Mouse (Mus musculus) layer of hippocampus, adult 11-12 months (tissue): Measurements from ENCODE around the gene Abcc5.

Experiments
- DNase-seq: peaks from one replicate; pipeline ENCODE4 v3.0.0; 2022; ENCODE audit warnings: low spot score

Gene Abcc5

DNA sequence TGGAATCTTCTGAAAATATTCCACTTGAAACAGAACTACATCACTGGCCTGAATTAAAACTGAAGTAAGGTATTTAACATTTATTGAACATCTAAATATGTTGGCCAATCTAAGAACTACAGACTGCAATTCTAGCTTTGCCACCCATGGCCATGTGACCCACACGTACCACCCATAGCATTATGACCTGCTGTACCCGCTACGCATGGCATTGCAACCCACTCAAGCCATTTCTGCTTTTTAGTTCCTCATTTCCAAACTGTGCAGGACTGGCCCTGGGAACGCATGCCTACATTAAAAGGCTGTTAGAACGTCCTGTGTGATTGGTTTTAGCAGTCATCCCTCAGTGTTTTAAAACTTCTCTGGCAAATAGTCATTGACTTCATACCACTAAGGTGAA is 68.4 kb downstream of the Abcc5 start:
- DNase-seq = no peak

GRCm38 (mm10) chr16:20354762-20355161 is 71.4 kb downstream of the Abcc5 start:
- DNase-seq = no peak

DNA sequence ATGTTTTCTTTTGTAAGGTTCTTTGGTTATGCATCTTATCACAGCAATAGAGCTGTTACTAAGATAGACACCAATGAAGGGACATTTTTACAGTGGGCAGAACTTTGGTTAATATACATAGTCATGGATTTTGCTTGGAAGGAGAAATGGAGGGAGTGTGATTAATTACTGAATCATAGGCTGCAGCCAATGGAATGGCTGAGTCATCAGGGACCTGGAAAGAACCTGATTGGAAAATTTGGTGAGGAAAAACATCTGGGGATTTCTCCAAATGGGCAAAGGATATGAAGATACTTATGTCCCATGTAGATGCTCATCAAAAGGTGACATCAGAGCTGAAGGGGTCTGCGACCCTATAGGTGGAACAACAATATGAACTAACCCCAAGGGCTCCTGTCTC is 72.2 kb downstream of the Abcc5 start:
- DNase-seq = no peak

DNA sequence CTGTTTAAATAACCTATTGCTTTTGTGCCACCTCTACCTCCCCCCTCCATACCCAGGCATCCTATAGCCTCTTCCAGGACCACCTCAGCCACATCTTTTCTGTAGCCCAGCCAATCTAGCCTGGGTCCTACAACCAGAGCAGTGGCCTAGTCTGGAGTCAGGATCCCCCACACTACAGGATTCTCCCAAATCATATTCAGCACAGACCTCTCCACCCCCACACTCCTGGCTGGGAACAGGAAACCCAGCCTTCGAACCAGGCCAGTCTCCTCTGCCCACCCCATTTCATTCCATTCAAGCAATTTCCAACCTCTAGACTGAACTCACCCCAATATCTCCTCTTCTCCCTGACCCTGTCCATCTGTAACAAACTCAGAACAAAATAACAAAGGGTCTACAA is 80.7 kb downstream of the Abcc5 start:
- DNase-seq = no peak

DNA sequence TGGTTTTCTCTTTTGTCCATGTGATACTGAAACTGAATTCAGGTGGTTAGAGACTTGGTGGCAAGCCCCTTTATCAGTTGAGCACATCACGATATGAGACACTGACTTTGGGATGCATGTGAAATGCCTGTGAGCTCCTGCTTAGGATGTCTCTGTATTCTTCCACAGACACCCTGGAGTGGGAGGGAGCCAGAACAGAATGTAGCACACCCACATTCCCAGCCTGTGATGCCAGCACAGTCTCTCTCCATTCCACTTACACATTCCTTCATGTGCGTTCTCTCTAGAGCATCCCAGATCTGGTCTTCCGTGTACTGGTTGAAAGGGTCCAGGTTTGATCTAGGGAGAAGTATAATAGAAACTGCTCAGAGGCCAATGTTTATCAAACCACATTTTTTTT is 87.6 kb downstream of the Abcc5 start:
- peak; percentile 67 for DNase-seq

- no peak for DNase-seq
Measured at GRCm38 (mm10) chr16:20334918-20335317, 91.3 kb downstream of the Abcc5 start.

DNA sequence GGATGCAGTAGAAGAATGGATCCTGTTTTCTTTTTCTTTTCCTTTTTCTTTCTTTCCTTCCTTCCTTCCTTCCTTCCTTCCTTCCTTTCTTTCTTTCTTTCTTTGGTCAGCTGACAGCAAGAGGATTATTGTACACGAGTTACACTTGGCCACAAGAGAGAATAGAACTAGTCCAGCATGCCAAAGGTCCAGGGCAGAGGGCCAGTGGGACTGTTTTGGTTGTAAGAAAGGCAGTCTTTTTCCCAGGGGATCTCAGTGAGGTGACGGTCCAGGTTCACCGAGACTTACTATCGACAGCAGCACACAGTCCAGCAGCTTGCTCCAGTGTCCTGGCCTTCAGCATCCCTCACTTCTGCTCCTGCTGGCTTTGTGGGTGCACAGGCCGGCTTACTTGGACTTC is 97.9 kb downstream of the Abcc5 start:
- DNase-seq = no peak

DNA sequence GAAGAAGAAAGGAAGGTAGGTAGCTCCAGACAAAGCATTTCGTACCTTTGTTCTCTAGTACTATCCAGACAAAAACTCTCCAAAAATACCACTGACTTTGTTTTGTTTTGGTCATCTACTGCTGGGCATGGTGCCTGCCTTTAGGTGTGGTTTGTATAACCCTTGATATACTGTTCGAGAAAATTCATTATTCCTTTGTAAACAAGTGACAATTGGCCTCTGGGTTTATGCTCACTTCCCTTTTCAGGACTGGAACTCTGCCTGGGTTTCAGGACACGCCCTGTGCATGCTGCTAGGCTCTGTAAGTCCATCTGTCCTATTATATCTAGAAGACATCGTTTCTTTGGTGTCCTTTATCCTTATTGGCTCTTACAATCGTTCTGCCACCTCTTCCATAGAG is 100.9 kb downstream of the Abcc5 start, which contains the start of gene Cyp2ab1:
Cyp2ab1 (minus strand) TSS at position 119 of the 400 bp plus-strand sequence.
- no peak for DNase-seq

- DNase-seq = no peak
Measured at GRCm38 (mm10) chr16:20323907-20324306, 102.3 kb downstream of the Abcc5 start.

DNA sequence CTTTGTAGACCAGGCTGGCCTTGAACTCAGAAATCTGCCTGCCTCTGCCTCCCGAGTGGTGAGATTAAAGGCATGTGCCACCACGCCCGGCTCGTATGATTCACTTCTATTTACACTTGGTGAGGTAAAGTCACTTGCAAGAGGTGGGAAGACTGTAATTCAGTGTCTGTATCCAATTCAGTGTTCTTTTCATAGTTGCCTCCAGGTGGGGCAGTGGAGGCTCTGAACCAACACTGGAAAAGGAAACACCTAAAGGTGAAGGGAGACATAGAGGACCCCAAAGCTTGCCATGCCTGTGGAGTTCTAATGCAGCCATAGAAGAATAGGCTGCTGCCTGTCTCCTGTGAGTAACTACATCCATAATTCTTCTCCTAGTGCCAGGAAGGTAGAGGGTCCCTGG is 103.9 kb downstream of the Abcc5 start:
- DNase-seq = no peak

DNA sequence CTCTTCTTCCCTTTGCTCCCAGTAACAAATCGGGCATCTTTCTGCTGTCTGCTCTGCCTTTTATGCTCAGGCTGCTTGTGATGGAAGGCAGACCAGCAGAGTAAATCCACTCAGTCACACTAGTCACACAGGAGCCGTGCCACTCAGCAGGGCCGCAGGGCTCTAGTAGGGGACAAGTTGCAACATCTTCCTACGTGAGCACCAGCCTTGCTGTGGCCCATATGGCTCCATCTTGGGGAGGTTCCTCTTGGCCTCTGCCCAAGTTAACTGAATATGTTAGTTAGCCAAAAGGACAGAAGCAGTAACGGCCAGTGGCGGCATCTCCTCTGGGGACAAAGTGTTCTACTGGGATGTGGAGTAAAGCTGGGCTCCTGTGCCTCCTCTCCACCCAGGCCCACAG is 109.4 kb downstream of the Abcc5 start:
- no peak for DNase-seq

- no peak for DNase-seq
Measured at GRCm38 (mm10) chr16:20315266-20315665, 110.9 kb downstream of the Abcc5 start.

- DNase-seq = no peak
Measured at GRCm38 (mm10) chr16:20312272-20312671, 113.9 kb downstream of the Abcc5 start.

DNA sequence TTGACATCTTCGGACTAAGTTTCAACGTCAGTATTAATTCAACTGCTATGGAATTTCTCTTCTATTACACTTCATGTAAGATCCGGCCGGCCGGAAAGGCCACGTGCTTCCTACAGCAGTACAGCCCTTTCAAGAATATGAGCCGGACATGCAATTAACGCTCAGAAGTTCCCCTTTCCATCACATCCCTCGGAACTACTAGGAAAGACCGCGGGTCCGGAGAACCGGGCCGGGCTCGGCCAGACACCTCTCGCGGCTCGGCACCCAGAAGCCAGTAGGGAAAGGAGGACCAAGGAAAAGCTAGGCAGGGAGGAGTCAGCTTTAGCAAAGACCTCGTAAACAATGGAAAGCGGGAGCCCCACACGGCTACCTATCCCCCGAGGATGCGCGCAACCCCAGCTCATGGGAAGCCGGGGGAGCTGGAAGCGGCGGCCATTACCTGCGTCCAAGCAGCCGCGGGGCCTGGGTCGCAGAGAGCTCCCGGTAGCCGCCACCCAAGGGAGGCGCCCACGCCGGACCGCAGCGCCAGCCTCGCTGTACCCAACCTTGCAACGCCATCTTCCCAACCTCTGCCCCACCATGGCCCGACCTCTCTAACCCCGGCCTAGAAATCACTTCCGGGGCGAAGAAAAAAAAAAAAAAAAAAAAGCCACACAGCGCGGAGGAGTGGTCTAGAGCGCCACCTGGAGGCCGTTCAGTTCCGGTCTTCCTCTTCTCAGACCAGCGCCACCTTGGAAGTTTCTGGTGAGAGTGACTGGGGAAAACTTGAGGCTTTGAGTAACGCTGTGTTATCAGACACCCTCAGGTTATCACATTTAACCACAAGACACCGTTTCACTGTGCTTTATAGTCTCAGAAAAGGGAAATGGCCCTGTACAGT is 124.2 kb downstream of the Abcc5 start, which contains the start of gene Parl:
Parl (minus strand) TSS at position 618 of the 880 bp plus-strand sequence.
- peak; percentile 81 for DNase-seq

- DNase-seq = no peak
Measured at GRCm38 (mm10) chr16:20300076-20300475, 126.1 kb downstream of the Abcc5 start.
